Mouse (Mus musculus): ENCODE data around the gene Olfr951. TPM values are rescaled to one million over a fixed set of nuclear protein-coding genes. Genes with fewer than 3 reads are reported as not detected.

The Olfr951 gene
- polyA plus RNA-seq (2012; ENCODE audit: low replicate concordance) = not detected in 2 replicates

DNA sequence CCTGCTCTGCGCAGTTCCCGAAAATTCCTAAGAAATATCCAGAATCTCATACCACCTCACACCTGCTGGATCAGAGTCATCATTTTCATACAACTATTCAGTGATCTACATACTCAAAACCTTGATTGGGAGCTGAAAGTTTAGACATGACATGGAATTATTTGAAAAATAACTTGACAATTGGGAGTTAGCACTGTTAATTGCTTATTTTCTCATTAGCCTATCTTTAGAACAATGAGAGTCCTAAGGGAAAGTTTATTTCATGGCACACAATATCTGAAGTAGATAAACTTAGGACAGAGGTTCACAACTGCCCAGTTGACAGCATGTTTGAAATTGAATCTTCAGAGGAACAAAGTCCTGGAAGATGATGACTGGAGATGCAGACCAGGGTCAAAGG, at the start of gene Olfr951:
Gene Olfr951, plus strand, starts transcription at position 301 of the 400 bp plus-strand sequence.

DNA sequence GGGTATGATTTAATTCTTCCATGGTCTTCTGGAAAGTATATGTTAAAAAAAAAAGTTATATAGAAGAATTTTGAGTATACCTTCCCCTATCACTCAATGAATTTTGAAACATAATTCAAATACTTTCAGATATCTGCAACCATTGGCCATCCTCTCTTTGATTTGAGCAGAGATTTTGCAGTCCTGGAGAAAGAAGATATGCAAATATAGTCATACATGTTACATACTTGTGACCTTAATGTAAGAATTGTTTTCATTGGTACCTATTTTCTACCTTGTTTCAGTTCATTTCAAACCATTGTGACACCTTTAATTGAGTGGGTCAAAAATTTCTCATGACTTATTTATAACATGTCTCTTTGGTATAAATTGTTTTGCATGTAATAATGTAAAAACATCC, 39.8 kb downstream of the Olfr951 start, which contains the start of gene Olfr952:
Gene Olfr952, minus strand, starts transcription at position 101 of the 400 bp plus-strand sequence.

Other genes with a start within 250 kb of the Olfr951 start
- gene Olfr943, start 221.1 kb upstream of the Olfr951 start, polyA plus RNA-seq (2012; ENCODE audit: low replicate concordance) = not detected in 2 replicates
- not detected in 2 replicates for gene Olfr944, start 185.5 kb upstream of the Olfr951 start, polyA plus RNA-seq (2012; ENCODE audit: low replicate concordance)
- not detected in 2 replicates for gene Olfr1537, start 137.4 kb upstream of the Olfr951 start, polyA plus RNA-seq (2012; ENCODE audit: low replicate concordance)
- gene Olfr945, start 110.6 kb upstream of the Olfr951 start, polyA plus RNA-seq (2012; ENCODE audit: low replicate concordance) = not detected in 2 replicates
- gene Olfr948, start 61.4 kb upstream of the Olfr951 start, polyA plus RNA-seq (2012; ENCODE audit: low replicate concordance) = not detected in 2 replicates
- not detected in 2 replicates for gene Olfr952, start 39.7 kb downstream of the Olfr951 start, polyA plus RNA-seq (2012; ENCODE audit: low replicate concordance)
- gene Olfr954, start 69.3 kb downstream of the Olfr951 start, polyA plus RNA-seq (2012; ENCODE audit: low replicate concordance) = not detected in 2 replicates
- not detected in 2 replicates for gene Olfr955, start 84.5 kb downstream of the Olfr951 start, polyA plus RNA-seq (2012; ENCODE audit: low replicate concordance)
- gene Olfr44, start 106.6 kb downstream of the Olfr951 start, polyA plus RNA-seq (2012; ENCODE audit: low replicate concordance) = not detected in 2 replicates
- not detected in 2 replicates for gene Olfr957, start 128.4 kb downstream of the Olfr951 start, polyA plus RNA-seq (2012; ENCODE audit: low replicate concordance)
- gene Olfr958, start 166.6 kb downstream of the Olfr951 start, polyA plus RNA-seq (2012; ENCODE audit: low replicate concordance) = not detected in 2 replicates
- gene Olfr959, start 188.2 kb downstream of the Olfr951 start, polyA plus RNA-seq (2012; ENCODE audit: low replicate concordance) = not detected in 2 replicates
- gene AW551984, start 217.0 kb downstream of the Olfr951 start, polyA plus RNA-seq (2012; ENCODE audit: low replicate concordance) = not detected in 2 replicates
- not detected in 2 replicates for gene Olfr148, start 223.2 kb downstream of the Olfr951 start, polyA plus RNA-seq (2012; ENCODE audit: low replicate concordance)
- not detected in 2 replicates for gene Olfr960, start 234.0 kb downstream of the Olfr951 start, polyA plus RNA-seq (2012; ENCODE audit: low replicate concordance)

Measured in hematopoietic multipotent progenitor cell, adult 10-12 weeks (in vitro differentiated cells).